Mouse (Mus musculus) neural tube, embryonic 13.5 days (tissue): ENCODE results near the gene Cep250. TPM values are rescaled to one million over a fixed set of nuclear protein-coding genes. Genes with fewer than 3 reads are reported as not detected.
A peak's percentile ranks its signal among the peaks of the same experiment; 100 is the strongest.

Experiments used
- ATAC-seq: fragments of 200-750 bp; cut with Nextera tagmentation; 2 replicates; pipeline ENCODE4 v1.8.0; 2017; ENCODE audit warnings: low read depth, mild to moderate bottlenecking, moderate TSS enrichment, moderate library complexity
- H3K27ac ChIP-seq: fragments of 300-500 bp; sonication (generic); replicated peaks from 2 replicates; pipeline ENCODE4 v1.5.1; 2015; ENCODE audit warnings: moderate library complexity, mild to moderate bottlenecking, inconsistent platforms
- H3K27me3 ChIP-seq: fragments of 300-500 bp; sonication (generic); 2 replicates; pipeline ENCODE4 v1.6.1; 2015; ENCODE audit warnings: mild to moderate bottlenecking, inconsistent platforms
- H3K36me3 ChIP-seq: fragments of 300-500 bp; sonication (generic); 2 replicates; pipeline ENCODE4 v1.6.1; 2015; ENCODE audit warnings: mild to moderate bottlenecking, inconsistent platforms
- H3K4me1 ChIP-seq: fragments of 300-500 bp; sonication (generic); replicated peaks from 2 replicates; pipeline ENCODE4 v1.6.1; 2015; ENCODE audit warnings: inconsistent platforms
- H3K4me2 ChIP-seq: fragments of 300-500 bp; sonication (generic); 2 replicates; pipeline ENCODE4 v1.6.1; 2015; ENCODE audit warnings: inconsistent platforms, mild to moderate bottlenecking, moderate library complexity
- H3K4me3 ChIP-seq: fragments of 300-500 bp; sonication (generic); 2 replicates; pipeline ENCODE4 v1.5.1; 2015; ENCODE audit warnings: mild to moderate bottlenecking, inconsistent platforms
- H3K9ac ChIP-seq: fragments of 300-500 bp; sonication (generic); 2 replicates; pipeline ENCODE4 v1.6.1; 2015; ENCODE audit warnings: moderate library complexity, mild to moderate bottlenecking, inconsistent platforms
- H3K9me3 ChIP-seq: fragments of 300-500 bp; sonication (generic); 2 replicates; pipeline ENCODE4 v1.6.1; 2016; ENCODE audit warnings: inconsistent platforms
- WGBS: fragments of 180-500 bp; shearing (Covaris S2); methylation state at CpG from one replicate; pipeline ENCODE4 v1.1.7; 2015; 5-methylcytosine and 5-hydroxymethylcytosine counted together
- polyA plus RNA-seq: library from polyadenylated mRNA; unstranded; fragments of >200 nt; fragmentation: Nextera tagmentation; extraction: Ambion mirVana; gene quantifications from 2 replicates; pipeline ENCODE4 v1.2.1, GENCODE M21; 2015

Cep250 gene
- polyA plus RNA-seq, 1 experiment from 2014 or later = 13.6 TPM

- Histone ChIP-seq H3K9ac (no peak overlapping the region), H3K4me2 (no peak overlapping the region), H3K4me1 (no peaks in the 10 kb centered on the region), H3K27me3 (no peaks in the 10 kb centered on the region), H3K27ac (no peak overlapping the region), H3K36me3 (peaks cover 87% of the 10 kb centered on the region), H3K9me3 (no peaks in the 10 kb centered on the region), H3K4me3 (no peak overlapping the region)
- WGBS = 86% methylated on average over 14 of the region's 14 CpGs
- ATAC-seq = no peak
Measured at GRCm38 (mm10) chr2:155974087-155974731, 18.0 kb downstream of the Cep250 start.

GRCm38 (mm10) chr2:155979328-155979991 lies 23.2 kb downstream of the Cep250 start:
- H3K9ac ChIP-seq = no peak overlapping the region
- no peak for ATAC-seq
- no peaks in the 10 kb centered on the region for H3K9me3 ChIP-seq
- H3K27ac ChIP-seq = no peak overlapping the region
- H3K27me3 ChIP-seq = no peaks in the 10 kb centered on the region
- H3K4me3 ChIP-seq = no peak overlapping the region
- no peak overlapping the region for H3K4me2 ChIP-seq
- H3K36me3 ChIP-seq = peaks cover 92% of the 10 kb centered on the region
- 83% methylated on average over 5 of the region's 5 CpGs for WGBS
- no peaks in the 10 kb centered on the region for H3K4me1 ChIP-seq

GRCm38 (mm10) chr2:155985776-155986175 lies 29.5 kb downstream of the Cep250 start:
- no peak overlapping the region for H3K4me3 ChIP-seq
- H3K36me3 ChIP-seq = peaks cover 100% of the 10 kb centered on the region
- no peaks in the 10 kb centered on the region for H3K4me1 ChIP-seq
- no peak overlapping the region for H3K4me2 ChIP-seq
- no peaks in the 10 kb centered on the region for H3K27me3 ChIP-seq
- H3K9ac ChIP-seq = 0 out of 2 replicates have a peak overlapping the region, but pooled peaks have one; percentile 1
- no peak for ATAC-seq
- WGBS = 92% methylated on average over 7 of the region's 7 CpGs
- H3K27ac ChIP-seq = no peak overlapping the region
- no peaks in the 10 kb centered on the region for H3K9me3 ChIP-seq

- Histone ChIP-seq H3K9ac (no peak overlapping the region), H3K27me3 (no peaks in the 10 kb centered on the region), H3K9me3 (no peaks in the 10 kb centered on the region), H3K36me3 (peaks cover 100% of the 10 kb centered on the region), H3K4me1 (no peaks in the 10 kb centered on the region), H3K4me3 (no peak overlapping the region), H3K27ac (no peak overlapping the region), H3K4me2 (no peak overlapping the region)
- 95% methylated on average over 6 of the region's 6 CpGs for WGBS
- no peak for ATAC-seq
Measured at GRCm38 (mm10) chr2:155987131-155987530, 30.9 kb downstream of the Cep250 start.

- H3K4me1 ChIP-seq = no peaks in the 10 kb centered on the region
- ATAC-seq = no peak
- 87% methylated on average over 4 of the region's 4 CpGs for WGBS
- H3K27ac ChIP-seq = no peak overlapping the region
- H3K36me3 ChIP-seq = peaks cover 100% of the 10 kb centered on the region
- no peaks in the 10 kb centered on the region for H3K27me3 ChIP-seq
- no peak overlapping the region for H3K4me2 ChIP-seq
- H3K9me3 ChIP-seq = no peaks in the 10 kb centered on the region
- H3K9ac ChIP-seq = no peak overlapping the region
- no peak overlapping the region for H3K4me3 ChIP-seq
Measured at GRCm38 (mm10) chr2:155989085-155989484, 32.8 kb downstream of the Cep250 start.

GRCm38 (mm10) chr2:155991151-155991550 lies 34.9 kb downstream of the Cep250 start:
- H3K36me3 ChIP-seq = peaks cover 100% of the 10 kb centered on the region

GRCm38 (mm10) chr2:155991863-155992321 lies 35.6 kb downstream of the Cep250 start:
- peaks cover 100% of the 10 kb centered on the region for H3K36me3 ChIP-seq
- H3K27ac ChIP-seq = no peak overlapping the region

More at GRCm38 (mm10) chr2:155991151-155991550, 34.9 kb downstream of the Cep250 start:
- no peak overlapping the region for H3K9ac ChIP-seq
- H3K4me2 ChIP-seq = no peak overlapping the region
- H3K4me3 ChIP-seq = no peak overlapping the region
- H3K4me1 ChIP-seq = no peaks in the 10 kb centered on the region
- H3K9me3 ChIP-seq = no peaks in the 10 kb centered on the region
- ATAC-seq = no peak
- 95% methylated on average over 10 of the region's 10 CpGs for WGBS
- no peaks in the 10 kb centered on the region for H3K27me3 ChIP-seq
- no peak overlapping the region for H3K27ac ChIP-seq

GRCm38 (mm10) chr2:156005393-156005792 lies 49.1 kb downstream of the Cep250 start:
- H3K9ac ChIP-seq = no peak overlapping the region
- no peak overlapping the region for H3K4me3 ChIP-seq
- no peaks in the 10 kb centered on the region for H3K27me3 ChIP-seq
- H3K36me3 ChIP-seq = peaks cover 26% of the 10 kb centered on the region
- H3K9me3 ChIP-seq = 0 out of 2 replicates have a peak, but pooled peaks cover 6% of the 10 kb centered on the region
- H3K4me1 ChIP-seq = peaks cover 16% of the 10 kb centered on the region
- H3K27ac ChIP-seq = no peak overlapping the region
- no peak overlapping the region for H3K4me2 ChIP-seq
- ATAC-seq = no peak
- 92% methylated on average over 4 of the region's 4 CpGs for WGBS

More at GRCm38 (mm10) chr2:155991863-155992321, 35.6 kb downstream of the Cep250 start:
- no peak overlapping the region for H3K4me3 ChIP-seq
- H3K27me3 ChIP-seq = no peaks in the 10 kb centered on the region
- no peaks in the 10 kb centered on the region for H3K4me1 ChIP-seq
- no peak overlapping the region for H3K9ac ChIP-seq
- H3K4me2 ChIP-seq = no peak overlapping the region
- ATAC-seq = no peak
- H3K9me3 ChIP-seq = no peaks in the 10 kb centered on the region
- 85% methylated on average over 14 of the region's 14 CpGs for WGBS

GRCm38 (mm10) chr2:156007888-156008532 lies 51.8 kb downstream of the Cep250 start, which contains the start of the genes 6430550D23Rik and Ergic3:
Gene 6430550D23Rik (minus strand): TSS chr2:156007977.
Gene Ergic3 (plus strand): TSS chr2:156008045.
- Histone ChIP-seq H3K4me3 (peak within 1 kb of the TSS; percentile 63), H3K27ac (0 out of 2 replicates have a peak within 1 kb of the TSS, but pooled peaks have one; percentile 61), H3K36me3 (peaks cover 37% of the 10 kb centered on the region), H3K4me1 (peaks cover 16% of the 10 kb centered on the region), H3K9ac (peak within 1 kb of the TSS; percentile 77), H3K4me2 (peak within 1 kb of the TSS; percentile 58), H3K27me3 (no peaks in the 10 kb centered on the region), H3K9me3 (0 out of 2 replicates have a peak, but pooled peaks cover 6% of the 10 kb centered on the region)
- WGBS = under 1% methylated on average over 44 of the region's 45 CpGs
- ATAC-seq = peak; percentile 99

- H3K27ac ChIP-seq = no peak overlapping the region
- peaks cover 77% of the 10 kb centered on the region for H3K36me3 ChIP-seq
- ATAC-seq = no peak
- H3K4me2 ChIP-seq = no peak overlapping the region
- WGBS = 92% methylated on average over 3 of the region's 3 CpGs
- H3K9me3 ChIP-seq = no peaks in the 10 kb centered on the region
- no peak overlapping the region for H3K9ac ChIP-seq
- H3K4me1 ChIP-seq = no peaks in the 10 kb centered on the region
- H3K27me3 ChIP-seq = no peaks in the 10 kb centered on the region
- H3K4me3 ChIP-seq = no peak overlapping the region
Measured at GRCm38 (mm10) chr2:156018106-156018505, 61.8 kb downstream of the Cep250 start.

GRCm38 (mm10) chr2:156021219-156021618 lies 65.0 kb downstream of the Cep250 start:
- ATAC-seq = no peak
- H3K27ac ChIP-seq = no peak overlapping the region

GRCm38 (mm10) chr2:156021765-156022164 lies 65.5 kb downstream of the Cep250 start:
- H3K27ac ChIP-seq = no peak overlapping the region
- peaks cover 40% of the 10 kb centered on the region for H3K36me3 ChIP-seq
- no peak overlapping the region for H3K9ac ChIP-seq
- no peak for ATAC-seq
- no peak overlapping the region for H3K4me3 ChIP-seq
- no peaks in the 10 kb centered on the region for H3K27me3 ChIP-seq
- no peaks in the 10 kb centered on the region for H3K4me1 ChIP-seq
- no peak overlapping the region for H3K4me2 ChIP-seq
- 88% methylated on average over 2 of the region's 2 CpGs for WGBS
- no peaks in the 10 kb centered on the region for H3K9me3 ChIP-seq

More at GRCm38 (mm10) chr2:156021219-156021618, 65.0 kb downstream of the Cep250 start:
- Histone ChIP-seq H3K9ac (no peak overlapping the region), H3K4me2 (no peak overlapping the region), H3K4me3 (no peak overlapping the region), H3K4me1 (no peaks in the 10 kb centered on the region), H3K27me3 (no peaks in the 10 kb centered on the region), H3K36me3 (peaks cover 46% of the 10 kb centered on the region), H3K9me3 (no peaks in the 10 kb centered on the region)
- 92% methylated on average over 8 of the region's 8 CpGs for WGBS
